Mouse (Mus musculus): ENCODE data around the gene Top3a. TPM values are rescaled to one million over a fixed set of nuclear protein-coding genes. Genes with fewer than 3 reads are reported as not detected.
A peak's percentile ranks its signal among the peaks of the same experiment; 100 is the strongest.

Gene Top3a
- polyA plus RNA-seq, 1 experiment from 2014 or later, result 17.8 TPM

- DNase-seq (ENCODE audit: low spot score), result no peak
- peak overlapping the region; percentile 94 for H3K27ac ChIP-seq
These were observed 49.6 kb downstream of the Top3a start for GRCm38 (mm10) chr11:60727392-60728140.

DNA sequence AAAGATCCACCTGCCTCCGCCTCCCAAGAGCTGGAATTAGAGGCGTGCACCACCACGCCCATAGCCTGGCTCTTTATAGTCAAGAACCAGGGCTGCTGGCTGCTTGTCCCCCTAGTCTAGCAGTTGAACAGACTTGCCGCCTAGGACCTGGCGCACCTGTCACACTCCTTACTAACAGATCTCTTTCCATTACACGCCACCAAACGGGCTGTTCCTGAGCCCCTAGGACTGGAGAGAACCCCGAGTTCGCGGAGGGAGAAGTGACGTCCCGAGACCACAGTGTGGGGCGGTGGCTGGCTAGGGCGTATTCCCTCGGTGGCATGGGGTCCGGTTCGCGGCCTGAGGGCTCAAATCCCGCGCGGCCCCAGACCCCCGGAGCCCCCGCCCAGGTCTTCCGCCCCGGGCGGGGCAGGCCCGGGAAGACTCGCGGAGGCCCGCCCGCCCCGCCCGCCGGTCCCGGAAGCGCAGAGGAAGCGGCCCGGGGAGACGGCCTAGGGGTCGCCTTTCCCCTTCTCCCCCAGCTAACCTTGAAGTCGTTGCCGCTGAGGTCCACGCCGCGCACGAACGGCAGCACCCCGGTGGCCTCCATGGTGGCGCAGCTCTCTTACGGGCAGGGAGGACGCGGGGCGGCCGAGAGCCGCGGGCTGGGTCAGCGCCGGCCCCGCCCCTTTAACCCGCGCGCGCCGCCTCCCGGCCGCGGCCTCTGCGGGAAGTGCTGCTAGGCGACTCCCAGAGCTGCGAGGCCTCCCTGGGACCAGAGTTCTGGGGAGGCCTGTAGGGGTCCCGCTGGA lies 50.4 kb downstream of the Top3a start, which contains the start of gene Flii:
Gene Flii, minus strand, starts transcription at position 663 of the 791 bp plus-strand sequence.
- Histone ChIP-seq H3K4me3 (peak within 1 kb of the TSS; percentile 89), H3K9me3 (no peaks in the 10 kb centered on the region), H3K4me1 (peaks cover 35% of the 10 kb centered on the region), H3K36me3 (peaks cover 53% of the 10 kb centered on the region), H3K27ac (peak within 1 kb of the TSS; percentile 94), H3K27me3 (ENCODE audit: insufficient read depth, poor library complexity, severe bottlenecking) (no peaks in the 10 kb centered on the region)
- DNase-seq (ENCODE audit: low spot score), result peak; percentile 92
- under 1% methylated on average over 70 of the region's 71 CpGs for WGBS

More at GRCm38 (mm10) chr11:60727392-60728140, 49.6 kb downstream of the Top3a start:
- Histone ChIP-seq H3K4me3 (peak overlapping the region; percentile 89), H3K4me1 (peaks cover 35% of the 10 kb centered on the region), H3K36me3 (peaks cover 51% of the 10 kb centered on the region), H3K9me3 (no peaks in the 10 kb centered on the region), H3K27me3 (ENCODE audit: insufficient read depth, poor library complexity, severe bottlenecking) (no peaks in the 10 kb centered on the region)
- WGBS, result 5% methylated on average over 12 of the region's 12 CpGs

DNA sequence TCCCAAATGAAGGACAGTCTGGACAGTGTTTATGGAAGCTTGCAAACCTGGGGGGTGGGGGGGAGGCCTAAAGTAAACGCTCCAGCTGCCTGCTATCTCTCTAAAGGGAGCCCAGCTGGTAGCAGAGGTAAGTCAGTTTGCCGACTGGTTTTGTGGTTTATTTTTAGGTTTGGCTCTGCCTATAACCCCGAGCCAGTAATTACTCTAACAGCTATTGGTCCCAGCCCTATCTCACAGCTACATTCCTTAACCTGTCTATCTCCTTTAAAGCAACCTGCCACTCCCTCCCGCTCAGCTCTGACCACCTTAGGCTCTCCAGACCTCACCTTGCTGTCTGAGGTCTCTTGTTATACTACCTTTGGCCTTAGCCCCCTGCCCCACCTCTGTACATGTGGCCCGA lies 57.9 kb downstream of the Top3a start:
- Histone ChIP-seq H3K27ac (no peak overlapping the region), H3K4me1 (peaks cover 17% of the 10 kb centered on the region)

DNA sequence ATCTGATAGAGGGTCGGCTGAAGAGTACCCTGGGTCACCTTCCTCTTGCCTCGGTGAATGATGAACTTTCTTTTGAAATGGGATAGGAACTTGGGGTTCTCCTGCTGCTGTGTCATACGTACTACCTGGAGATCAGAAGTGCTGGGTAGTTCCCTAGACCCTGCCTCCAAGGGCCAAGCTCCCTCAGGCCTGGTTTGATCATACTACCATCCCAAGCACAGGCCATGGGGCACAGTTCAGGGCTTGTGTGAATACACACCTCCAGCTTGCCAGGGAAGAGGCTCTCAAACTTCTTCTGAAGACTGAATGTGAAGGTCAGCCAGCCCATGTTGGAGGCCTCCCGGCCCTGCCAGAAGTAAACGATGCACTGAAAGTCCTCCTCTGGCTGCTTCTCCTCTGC lies 61.3 kb downstream of the Top3a start:
- DNase-seq (ENCODE audit: low spot score), result no peak
- Histone ChIP-seq H3K36me3 (peaks cover 100% of the 10 kb centered on the region), H3K4me3 (no peak overlapping the region), H3K9me3 (no peaks in the 10 kb centered on the region), H3K27me3 (ENCODE audit: insufficient read depth, poor library complexity, severe bottlenecking) (no peaks in the 10 kb centered on the region), H3K27ac (no peak overlapping the region), H3K4me1 (peaks cover 17% of the 10 kb centered on the region)
- WGBS, result 83% methylated on average over 5 of the region's 5 CpGs

More for the DNA sequence above, 57.9 kb downstream of the Top3a start:
- 55% methylated on average over 5 of the region's 5 CpGs for WGBS
- H3K9me3 ChIP-seq, result no peaks in the 10 kb centered on the region
- peaks cover 100% of the 10 kb centered on the region for H3K36me3 ChIP-seq
- no peaks in the 10 kb centered on the region for H3K27me3 ChIP-seq (ENCODE audit: insufficient read depth, poor library complexity, severe bottlenecking)
- DNase-seq (ENCODE audit: low spot score), result no peak
- H3K4me3 ChIP-seq, result no peak overlapping the region

DNA sequence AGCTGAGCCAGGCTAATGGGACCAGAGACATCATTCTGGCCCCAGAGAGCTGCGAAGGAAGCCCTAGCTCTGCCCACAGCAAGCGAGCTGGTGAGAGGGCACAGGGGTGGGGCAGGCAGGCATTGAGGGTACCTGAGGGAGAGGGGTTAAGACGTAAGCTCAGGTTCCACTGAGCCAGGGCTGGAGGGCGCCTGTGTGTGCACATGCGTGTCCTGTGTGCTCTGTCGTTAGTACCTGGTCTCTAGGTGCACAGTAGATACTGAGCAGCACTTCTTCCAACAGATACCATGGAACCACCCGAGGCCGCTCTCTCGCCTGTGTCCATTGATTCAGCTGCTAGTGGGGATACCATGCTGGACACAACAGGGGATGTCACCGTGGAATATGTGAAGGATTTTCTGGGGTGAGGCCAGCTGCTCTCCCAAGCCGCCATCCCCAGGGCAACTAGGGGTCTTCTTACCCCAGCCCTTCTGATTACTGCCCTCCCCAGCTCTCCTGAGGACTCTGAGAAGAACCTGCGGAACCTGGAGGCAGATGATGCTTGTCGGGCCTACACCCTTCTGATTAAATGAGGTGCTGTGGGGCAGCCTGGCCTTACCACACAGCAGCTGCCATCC lies 64.4 kb downstream of the Top3a start:
- WGBS, result 88% methylated on average over 13 of the region's 13 CpGs
- DNase-seq (ENCODE audit: low spot score), result no peak
- Histone ChIP-seq H3K4me1 (peaks cover 10% of the 10 kb centered on the region; the same call in 1 of the 2 replicates), H3K4me3 (no peak overlapping the region), H3K27ac (no peak overlapping the region), H3K36me3 (peaks cover 100% of the 10 kb centered on the region), H3K27me3 (ENCODE audit: insufficient read depth, poor library complexity, severe bottlenecking) (no peaks in the 10 kb centered on the region), H3K9me3 (no peaks in the 10 kb centered on the region)

DNA sequence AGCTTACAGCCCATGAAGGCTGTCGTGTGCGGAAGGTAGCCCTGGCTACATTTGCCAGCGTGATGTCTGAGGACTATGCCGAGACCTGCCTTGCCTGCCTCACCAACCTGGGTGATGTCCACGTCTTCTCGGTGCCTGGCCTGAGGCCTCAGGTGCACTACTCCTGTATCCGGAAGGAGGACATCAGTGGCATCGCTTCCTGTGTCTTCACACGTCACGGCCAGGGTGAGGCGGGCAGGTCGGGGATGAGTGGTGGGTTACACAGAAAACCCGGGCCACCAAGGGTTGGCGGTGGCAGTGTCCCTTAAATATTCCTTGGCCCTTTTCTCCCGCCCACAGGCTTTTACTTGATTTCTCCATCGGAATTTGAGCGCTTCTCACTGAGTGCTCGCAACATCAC lies 65.1 kb downstream of the Top3a start:
- Histone ChIP-seq H3K4me3 (no peak overlapping the region), H3K36me3 (peaks cover 100% of the 10 kb centered on the region), H3K4me1 (peaks cover 15% of the 10 kb centered on the region; the same call in 1 of the 2 replicates), H3K9me3 (no peaks in the 10 kb centered on the region), H3K27me3 (ENCODE audit: insufficient read depth, poor library complexity, severe bottlenecking) (no peaks in the 10 kb centered on the region), H3K27ac (no peak overlapping the region)
- no peak for DNase-seq (ENCODE audit: low spot score)
- 92% methylated on average over 18 of the region's 18 CpGs for WGBS

GRCm38 (mm10) chr11:60711218-60711617 lies 65.9 kb downstream of the Top3a start:
- no peak for DNase-seq (ENCODE audit: low spot score)
- H3K4me1 ChIP-seq, result peaks cover 10% of the 10 kb centered on the region; the same call in 1 of the 2 replicates
- no peak overlapping the region for H3K4me3 ChIP-seq
- WGBS, result 90% methylated on average over 17 of the region's 17 CpGs
- peaks cover 100% of the 10 kb centered on the region for H3K36me3 ChIP-seq
- H3K27ac ChIP-seq, result no peak overlapping the region
- H3K9me3 ChIP-seq, result no peaks in the 10 kb centered on the region
- no peaks in the 10 kb centered on the region for H3K27me3 ChIP-seq (ENCODE audit: insufficient read depth, poor library complexity, severe bottlenecking)

GRCm38 (mm10) chr11:60709481-60710465 lies 67.4 kb downstream of the Top3a start:
- Histone ChIP-seq H3K27ac (no peak overlapping the region), H3K4me3 (no peak overlapping the region), H3K9me3 (no peaks in the 10 kb centered on the region), H3K4me1 (peaks cover 9% of the 10 kb centered on the region; the same call in 1 of the 2 replicates), H3K27me3 (ENCODE audit: insufficient read depth, poor library complexity, severe bottlenecking) (no peaks in the 10 kb centered on the region), H3K36me3 (peaks cover 100% of the 10 kb centered on the region)
- no peak for DNase-seq (ENCODE audit: low spot score)
- WGBS, result 92% methylated on average over 45 of the region's 45 CpGs

- DNase-seq (ENCODE audit: low spot score), result no peak
- peaks cover 12% of the 10 kb centered on the region for H3K4me1 ChIP-seq
- 90% methylated on average over 10 of the region's 10 CpGs for WGBS
- no peaks in the 10 kb centered on the region for H3K9me3 ChIP-seq
- no peak overlapping the region for H3K4me3 ChIP-seq
- H3K27ac ChIP-seq, result no peak overlapping the region
- no peaks in the 10 kb centered on the region for H3K27me3 ChIP-seq (ENCODE audit: insufficient read depth, poor library complexity, severe bottlenecking)
- H3K36me3 ChIP-seq, result peaks cover 100% of the 10 kb centered on the region
These were observed 68.5 kb downstream of the Top3a start for GRCm38 (mm10) chr11:60708631-60709030.

DNA sequence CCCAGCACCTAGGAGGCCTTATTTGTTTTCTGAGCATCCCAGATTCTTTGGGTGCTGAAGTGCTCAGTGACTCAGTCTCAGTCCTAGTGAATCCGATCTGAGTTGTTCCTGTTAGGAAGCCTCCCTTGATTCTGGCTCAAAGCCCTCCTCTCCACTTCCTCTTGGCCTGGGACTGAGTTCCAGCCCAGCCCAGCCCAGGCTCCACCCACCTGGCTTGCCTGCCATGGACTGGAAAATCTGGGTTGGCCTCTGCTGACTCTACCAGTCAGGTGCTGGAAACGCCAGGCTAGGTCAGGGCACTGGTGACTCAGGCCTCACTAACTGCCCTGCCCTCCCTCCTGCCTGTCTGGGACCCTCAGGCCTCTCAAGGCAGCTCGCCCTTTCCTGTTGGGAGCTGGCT lies 69.5 kb downstream of the Top3a start:
- Histone ChIP-seq H3K9me3 (no peaks in the 10 kb centered on the region), H3K27ac (0 out of 2 replicates have a peak overlapping the region, but pooled peaks have one; percentile 12)
- 64% methylated on average over 3 of the region's 3 CpGs for WGBS

DNA sequence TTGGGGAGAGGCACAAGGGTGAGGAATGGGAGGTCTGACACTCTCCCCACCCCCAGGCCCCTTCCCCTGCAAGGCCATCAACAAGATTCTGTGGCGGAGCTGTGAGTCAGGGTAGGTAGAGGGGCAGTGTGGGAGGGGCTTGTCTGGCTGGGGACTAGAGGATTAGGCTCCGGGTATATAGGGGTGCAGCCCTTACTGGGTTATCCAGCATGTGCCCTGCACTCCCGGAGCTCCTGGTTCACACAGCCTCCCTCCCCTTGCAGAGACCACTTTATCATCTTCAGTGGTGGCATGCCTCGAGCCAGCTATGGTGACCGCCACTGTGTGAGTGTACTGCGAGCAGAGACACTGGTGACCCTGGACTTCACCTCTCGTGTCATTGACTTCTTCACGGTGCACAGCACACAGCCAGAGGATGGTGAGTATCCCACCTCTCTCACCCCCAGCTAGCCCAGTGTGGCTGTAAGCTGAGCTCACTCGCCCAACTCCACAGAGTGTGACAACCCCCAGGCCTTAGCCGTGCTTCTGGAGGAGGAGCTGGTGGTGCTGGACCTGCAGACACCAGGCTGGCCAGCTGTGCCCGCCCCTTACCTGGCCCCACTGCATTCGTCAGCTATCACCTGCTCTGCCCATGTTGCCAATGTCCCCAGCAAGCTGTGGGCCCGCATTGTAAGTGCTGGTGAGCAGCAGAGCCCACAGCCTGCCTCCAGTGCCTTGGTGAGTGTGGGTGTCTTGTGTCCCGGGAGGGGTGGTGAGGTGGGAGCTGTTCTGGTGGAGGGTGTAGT lies 70.3 kb downstream of the Top3a start:
- Histone ChIP-seq H3K36me3 (peaks cover 91% of the 10 kb centered on the region), H3K4me1 (peaks cover 29% of the 10 kb centered on the region), H3K4me3 (no peak overlapping the region), H3K27ac (0 out of 2 replicates have a peak overlapping the region, but pooled peaks have one; percentile 12), H3K9me3 (no peaks in the 10 kb centered on the region), H3K27me3 (ENCODE audit: insufficient read depth, poor library complexity, severe bottlenecking) (no peaks in the 10 kb centered on the region)
- DNase-seq (ENCODE audit: low spot score), result no peak
- WGBS, result 85% methylated on average over 14 of the region's 14 CpGs

More for the DNA sequence above, 69.5 kb downstream of the Top3a start:
- Histone ChIP-seq H3K4me1 (peaks cover 21% of the 10 kb centered on the region), H3K27me3 (ENCODE audit: insufficient read depth, poor library complexity, severe bottlenecking) (no peaks in the 10 kb centered on the region), H3K4me3 (no peak overlapping the region), H3K36me3 (peaks cover 94% of the 10 kb centered on the region)
- DNase-seq (ENCODE audit: low spot score), result no peak
